Mouse (Mus musculus): Measurements from ENCODE around the gene Fcgr4. TPM values are rescaled to one million over a fixed set of nuclear protein-coding genes. Genes with fewer than 3 reads are reported as not detected.

The Fcgr4 gene
- total and polyA plus RNA-seq, 2 experiments from 2014 or later, result 0.23 to 0.60 TPM

- no peak overlapping the region for H3K27ac ChIP-seq (ENCODE audit: low read depth)
- 75% methylated on average over 3 of the region's 3 CpGs for WGBS
- no peak overlapping the region for H3K9ac ChIP-seq (replicated peaks; ENCODE audit: low read depth, low read length)
- H3K4me3 ChIP-seq (ENCODE audit: low read depth, low read length), result no peak overlapping the region
- no peaks in the 10 kb centered on the region for H3K4me1 ChIP-seq (ENCODE audit: control insufficient read depth, insufficient read depth)
- H3K4me2 ChIP-seq (ENCODE audit: low read depth, low read length), result no peak overlapping the region
- TF ChIP-seq EP300 (IDR thresholded peaks at IDR 0.05; ENCODE audit: low read depth) (no peak), CTCF (IDR thresholded peaks at IDR 0.05; ENCODE audit: low read depth) (no peak)
- no peaks in the 10 kb centered on the region for H3K27me3 ChIP-seq (ENCODE audit: control insufficient read depth, insufficient read depth, low read length)
- H3K36me3 ChIP-seq (replicated peaks; ENCODE audit: control insufficient read depth, insufficient read depth, low read length), result no peaks in the 10 kb centered on the region
- DNase-seq (ENCODE audit: low spot score) (no peak), ATAC-seq (ENCODE audit: insufficient read depth, low read depth) (no peak)
- no peaks in the 10 kb centered on the region for H3K9me3 ChIP-seq (replicated peaks; ENCODE audit: control insufficient read depth, low read length)
These were observed 33.6 kb upstream of the Fcgr4 start for GRCm38 (mm10) chr1:170985092-170985491.

- no peak for TF ChIP-seq CTCF (IDR thresholded peaks at IDR 0.05; ENCODE audit: low read depth)
- TF ChIP-seq EP300 (IDR thresholded peaks at IDR 0.05; ENCODE audit: low read depth), result no peak
- Histone ChIP-seq H3K27ac (ENCODE audit: low read depth) (no peak overlapping the region), H3K4me3 (ENCODE audit: low read depth, low read length) (no peak overlapping the region), H3K27me3 (ENCODE audit: control insufficient read depth, insufficient read depth, low read length) (no peaks in the 10 kb centered on the region), H3K4me1 (ENCODE audit: control insufficient read depth, insufficient read depth) (no peaks in the 10 kb centered on the region), H3K4me2 (ENCODE audit: low read depth, low read length) (no peak overlapping the region), H3K9me3 (replicated peaks; ENCODE audit: control insufficient read depth, low read length) (no peaks in the 10 kb centered on the region), H3K36me3 (replicated peaks; ENCODE audit: control insufficient read depth, insufficient read depth, low read length) (no peaks in the 10 kb centered on the region), H3K9ac (replicated peaks; ENCODE audit: low read depth, low read length) (no peak overlapping the region)
- no peak for DNase-seq (ENCODE audit: low spot score)
- 69% methylated on average over 5 of the region's 5 CpGs for WGBS
- no peak for ATAC-seq (ENCODE audit: insufficient read depth, low read depth)
These were observed 32.9 kb upstream of the Fcgr4 start for GRCm38 (mm10) chr1:170985861-170986260.

- 64% methylated on average over 9 of the region's 9 CpGs for WGBS
- Histone ChIP-seq H3K27me3 (ENCODE audit: control insufficient read depth, insufficient read depth, low read length) (no peaks in the 10 kb centered on the region), H3K27ac (ENCODE audit: low read depth) (no peak overlapping the region), H3K9me3 (replicated peaks; ENCODE audit: control insufficient read depth, low read length) (no peaks in the 10 kb centered on the region), H3K4me3 (ENCODE audit: low read depth, low read length) (no peak overlapping the region), H3K9ac (replicated peaks; ENCODE audit: low read depth, low read length) (no peak overlapping the region), H3K36me3 (replicated peaks; ENCODE audit: control insufficient read depth, insufficient read depth, low read length) (no peaks in the 10 kb centered on the region), H3K4me2 (ENCODE audit: low read depth, low read length) (no peak overlapping the region), H3K4me1 (ENCODE audit: control insufficient read depth, insufficient read depth) (no peaks in the 10 kb centered on the region)
- no peak for TF ChIP-seq EP300 (IDR thresholded peaks at IDR 0.05; ENCODE audit: low read depth)
- no peak for TF ChIP-seq CTCF (IDR thresholded peaks at IDR 0.05; ENCODE audit: low read depth)
- no peak for DNase-seq (ENCODE audit: low spot score)
- ATAC-seq (ENCODE audit: insufficient read depth, low read depth), result no peak
These were observed 29.1 kb upstream of the Fcgr4 start for GRCm38 (mm10) chr1:170989656-170990055.

GRCm38 (mm10) chr1:170992550-170992949, 26.2 kb upstream of the Fcgr4 start:
- Histone ChIP-seq H3K9ac (replicated peaks; ENCODE audit: low read depth, low read length) (no peak overlapping the region), H3K27ac (ENCODE audit: low read depth) (no peak overlapping the region)
- no peak for ATAC-seq (ENCODE audit: insufficient read depth, low read depth)

GRCm38 (mm10) chr1:170996034-170996433, 22.7 kb upstream of the Fcgr4 start:
- H3K27me3 ChIP-seq (ENCODE audit: control insufficient read depth, insufficient read depth, low read length), result no peaks in the 10 kb centered on the region
- H3K9ac ChIP-seq (replicated peaks; ENCODE audit: low read depth, low read length), result no peak overlapping the region
- H3K4me1 ChIP-seq (ENCODE audit: control insufficient read depth, insufficient read depth), result no peaks in the 10 kb centered on the region
- H3K27ac ChIP-seq (ENCODE audit: low read depth), result no peak overlapping the region
- no peak for DNase-seq (ENCODE audit: low spot score)
- no peak overlapping the region for H3K4me2 ChIP-seq (ENCODE audit: low read depth, low read length)
- ATAC-seq (ENCODE audit: insufficient read depth, low read depth), result no peak
- no peaks in the 10 kb centered on the region for H3K9me3 ChIP-seq (replicated peaks; ENCODE audit: control insufficient read depth, low read length)
- TF ChIP-seq CTCF (IDR thresholded peaks at IDR 0.05; ENCODE audit: low read depth), result no peak
- TF ChIP-seq EP300 (IDR thresholded peaks at IDR 0.05; ENCODE audit: low read depth), result no peak
- H3K36me3 ChIP-seq (replicated peaks; ENCODE audit: control insufficient read depth, insufficient read depth, low read length), result no peaks in the 10 kb centered on the region
- no peak overlapping the region for H3K4me3 ChIP-seq (ENCODE audit: low read depth, low read length)
- WGBS, result 65% methylated on average over 3 of the region's 3 CpGs

More at GRCm38 (mm10) chr1:170992550-170992949, 26.2 kb upstream of the Fcgr4 start:
- Histone ChIP-seq H3K36me3 (replicated peaks; ENCODE audit: control insufficient read depth, insufficient read depth, low read length) (no peaks in the 10 kb centered on the region), H3K27me3 (ENCODE audit: control insufficient read depth, insufficient read depth, low read length) (no peaks in the 10 kb centered on the region), H3K4me2 (ENCODE audit: low read depth, low read length) (no peak overlapping the region), H3K4me1 (ENCODE audit: control insufficient read depth, insufficient read depth) (no peaks in the 10 kb centered on the region), H3K4me3 (ENCODE audit: low read depth, low read length) (no peak overlapping the region), H3K9me3 (replicated peaks; ENCODE audit: control insufficient read depth, low read length) (no peaks in the 10 kb centered on the region)
- peak; percentile 51 for DNase-seq (ENCODE audit: low spot score)
- TF ChIP-seq CTCF (IDR thresholded peaks at IDR 0.05; ENCODE audit: low read depth) (peak; percentile 85), EP300 (IDR thresholded peaks at IDR 0.05; ENCODE audit: low read depth) (no peak)
- 56% methylated on average over 5 of the region's 5 CpGs for WGBS

- peak; percentile 89 for TF ChIP-seq CTCF (IDR thresholded peaks at IDR 0.05; ENCODE audit: low read depth)
- no peak for TF ChIP-seq EP300 (IDR thresholded peaks at IDR 0.05; ENCODE audit: low read depth)
- Histone ChIP-seq H3K9me3 (replicated peaks; ENCODE audit: control insufficient read depth, low read length) (no peaks in the 10 kb centered on the region), H3K4me2 (ENCODE audit: low read depth, low read length) (no peak overlapping the region), H3K9ac (replicated peaks; ENCODE audit: low read depth, low read length) (no peak overlapping the region), H3K27ac (ENCODE audit: low read depth) (no peak overlapping the region), H3K27me3 (ENCODE audit: control insufficient read depth, insufficient read depth, low read length) (no peaks in the 10 kb centered on the region), H3K4me3 (ENCODE audit: low read depth, low read length) (no peak overlapping the region), H3K36me3 (replicated peaks; ENCODE audit: control insufficient read depth, insufficient read depth, low read length) (no peaks in the 10 kb centered on the region), H3K4me1 (ENCODE audit: control insufficient read depth, insufficient read depth) (no peaks in the 10 kb centered on the region)
- ATAC-seq (ENCODE audit: insufficient read depth, low read depth) (peak; percentile 72; the same call in 1 of the 2 replicates), DNase-seq (ENCODE audit: low spot score) (peak; percentile 68)
- 31% methylated on average over 3 of the region's 3 CpGs for WGBS
These were observed 22.0 kb upstream of the Fcgr4 start for GRCm38 (mm10) chr1:170996753-170997152.
